Mouse (Mus musculus) stomach, postnatal 0 days (tissue): Measurements from ENCODE around the gene Ugt1a6a.

Source experiments
- CTCF ChIP-seq: IDR thresholded peaks from 2 replicates; pipeline ENCODE4 v1.5.1; 2016; ENCODE audit warnings: antibody characterized with exemption, low read depth, mild to moderate bottlenecking, moderate library complexity
- EP300 ChIP-seq: optimal IDR thresholded peaks from 2 replicates; pipeline ENCODE3; 2016; ENCODE audit warnings: antibody characterized with exemption

DNA sequence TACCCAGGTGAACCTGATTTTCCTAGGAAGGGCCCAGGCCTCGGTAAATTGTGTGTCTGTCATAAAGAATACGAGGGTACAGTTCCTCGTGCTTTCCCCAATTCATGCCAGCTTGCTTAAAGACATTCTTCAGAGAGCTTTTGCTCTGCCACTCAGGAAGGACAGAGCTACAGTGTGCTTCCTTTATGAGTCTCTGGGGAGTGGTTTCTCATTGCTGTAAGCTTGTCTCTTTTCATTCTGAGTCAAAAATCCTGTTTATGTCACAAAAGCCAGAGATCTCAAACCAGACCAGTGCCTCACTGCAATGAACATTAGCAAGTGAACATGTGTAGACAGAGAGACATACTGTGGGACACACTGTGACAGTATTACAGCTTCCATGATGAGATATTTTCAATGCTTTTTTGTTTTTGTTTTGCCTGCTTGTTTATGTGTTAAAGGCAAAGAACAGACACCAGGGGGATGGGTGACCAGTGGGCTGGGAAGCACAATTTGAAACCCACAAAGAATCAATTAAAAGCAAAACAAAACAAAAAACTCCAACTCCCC is 627 bp upstream of the Ugt1a6a start:
- TF ChIP-seq EP300 (no peak), CTCF (no peak)
